28 mouse cellular contexts compared by ENCODE assay signal in genomic region chr7:136745412-136745811, GRCm38 (mm10).
"Had no signal": no experiment of that assay in that cellular context is flagged by ENCODE, and none has a peak within 500 bp of the region (broad histone marks: within the 10 kb centered on the region; RNA-seq: fewer than 3 reads in every experiment).

No protein-coding gene starts in this region.

- DNase-seq: left cerebral cortex, postnatal 4 days; liver; liver, embryonic 13.5 days; liver, postnatal 0 days; lung, adult 18-20 months; lung, adult 2 months; lung, embryonic 14.5 days; lung, postnatal 10 days; lung, postnatal 14 days; lung, postnatal 36 days; lung, postnatal 4 days; midbrain, embryonic 14.5 days had no signal

- H3K27me3 ChIP-seq: limb, embryonic 12.5 days; limb, embryonic 13.5 days; limb, embryonic 15.5 days; liver, embryonic 12.5 days; liver, embryonic 13.5 days; liver, embryonic 15.5 days; lung, embryonic 15.5 days; megakaryocyte, embryonic 14.5 days; midbrain, embryonic 12.5 days; midbrain, embryonic 13.5 days; neural tube, embryonic 12.5 days had no signal

- H3K36me3 ChIP-seq: limb, embryonic 10.5 days; limb, embryonic 12.5 days; limb, embryonic 13.5 days; limb, embryonic 15.5 days; liver, embryonic 12.5 days; liver, embryonic 13.5 days; liver, embryonic 15.5 days; lung, embryonic 15.5 days; midbrain, embryonic 10.5 days; midbrain, embryonic 12.5 days; midbrain, embryonic 13.5 days; midbrain, embryonic 15.5 days; neural tube, embryonic 12.5 days had no signal

- H3K27ac ChIP-seq: limb, embryonic 10.5 days; limb, embryonic 12.5 days; limb, embryonic 13.5 days; limb, embryonic 15.5 days; liver, embryonic 12.5 days; liver, embryonic 13.5 days; liver, embryonic 14.5 days; liver, embryonic 15.5 days; lung, embryonic 15.5 days; macrophage; midbrain, embryonic 10.5 days; midbrain, embryonic 12.5 days; midbrain, embryonic 13.5 days; midbrain, embryonic 15.5 days; neural tube, embryonic 12.5 days had no signal

- H3K4me1 ChIP-seq: limb, embryonic 10.5 days; limb, embryonic 12.5 days; limb, embryonic 13.5 days; limb, embryonic 15.5 days; liver, embryonic 12.5 days; liver, embryonic 13.5 days; liver, embryonic 15.5 days; lung, embryonic 15.5 days; megakaryocyte, embryonic 14.5 days; midbrain, embryonic 12.5 days; midbrain, embryonic 13.5 days; midbrain, embryonic 15.5 days; neural tube, embryonic 12.5 days had no signal

- H3K9me3 ChIP-seq: limb, embryonic 10.5 days; limb, embryonic 12.5 days; limb, embryonic 13.5 days; limb, embryonic 15.5 days; liver, embryonic 12.5 days; liver, embryonic 13.5 days; liver, embryonic 15.5 days; lung, embryonic 15.5 days; midbrain, embryonic 10.5 days; midbrain, embryonic 12.5 days; midbrain, embryonic 13.5 days; midbrain, embryonic 15.5 days; neural tube, embryonic 12.5 days had no signal

- H3K4me3 ChIP-seq: limb, embryonic 10.5 days; limb, embryonic 12.5 days; limb, embryonic 13.5 days; limb, embryonic 15.5 days; liver, embryonic 12.5 days; liver, embryonic 13.5 days; liver, embryonic 15.5 days; lung, embryonic 15.5 days; megakaryocyte, embryonic 14.5 days; midbrain, embryonic 10.5 days; midbrain, embryonic 12.5 days; midbrain, embryonic 13.5 days; midbrain, embryonic 15.5 days; myocyte; neural tube, embryonic 12.5 days had no signal
